Mouse (Mus musculus): ENCODE results near the gene Gfm2.

GRCm38 (mm10) chr13:97227795-97228194, 90.1 kb downstream of the Gfm2 start:
- TF ChIP-seq CTCF (IDR thresholded peaks at IDR 0.05; ENCODE audit: borderline replicate concordance, control insufficient read depth, extremely low read depth, insufficient read depth, low read length, poor library complexity): no peak
- no peak for TF ChIP-seq POLR2A (IDR thresholded peaks at IDR 0.05; ENCODE audit: control insufficient read depth, extremely low read depth, insufficient read depth, low read length, poor library complexity)

Measured in thymus, adult 2 months (tissue).